Mouse (Mus musculus): ENCODE results near the gene Tmco4. TPM values are rescaled to one million over a fixed set of nuclear protein-coding genes. Genes with fewer than 3 reads are reported as not detected.
A peak's percentile ranks its signal among the peaks of the same experiment; 100 is the strongest.

The Tmco4 gene
- polyA plus RNA-seq, 2 experiments, result 1.2 to 2.1 TPM

DNA sequence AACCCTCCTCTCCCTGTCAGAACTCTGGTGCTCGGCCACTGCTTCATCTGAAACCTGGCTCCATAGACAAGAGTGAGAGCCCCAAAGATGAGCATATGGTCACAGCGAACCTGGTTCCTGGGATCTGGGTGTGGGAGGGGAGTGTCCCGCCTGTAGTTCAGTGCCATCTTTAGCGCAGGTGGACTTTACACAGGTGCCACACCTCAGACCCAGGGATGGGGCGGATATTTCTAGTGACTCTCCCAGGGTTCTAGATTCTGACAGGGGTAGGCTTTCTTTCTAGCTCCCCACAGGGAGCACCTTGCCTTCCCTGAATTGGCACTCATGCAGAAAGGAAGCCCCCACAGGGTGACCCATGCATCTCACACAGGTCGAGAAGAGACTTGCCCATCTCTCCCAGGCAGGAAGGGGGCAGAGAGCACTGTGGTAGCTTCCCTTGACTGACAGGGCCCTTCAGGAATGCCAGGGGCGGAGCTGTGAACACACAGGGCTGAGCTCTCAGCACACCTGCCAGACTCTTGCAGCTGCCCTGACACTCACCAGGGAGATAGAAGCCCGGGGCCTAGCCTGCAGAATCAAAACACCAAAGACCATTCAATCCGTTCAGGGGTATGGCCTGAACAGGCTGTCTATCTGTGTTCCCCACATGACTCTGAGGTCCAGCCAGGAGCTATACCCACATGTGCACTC is 116.4 kb downstream of the Tmco4 start:
- WGBS (ENCODE audit: insufficient replicate concordance), result 36% methylated on average over 9 of the region's 9 CpGs
- peaks cover 36% of the 10 kb centered on the region for H3K27me3 ChIP-seq (ENCODE audit: control insufficient read depth, insufficient read depth, low read length)
- TF ChIP-seq CTCF (IDR thresholded peaks at IDR 0.05; ENCODE audit: low read depth) (no peak), EP300 (IDR thresholded peaks at IDR 0.05; ENCODE audit: low read depth) (no peak)

DNA sequence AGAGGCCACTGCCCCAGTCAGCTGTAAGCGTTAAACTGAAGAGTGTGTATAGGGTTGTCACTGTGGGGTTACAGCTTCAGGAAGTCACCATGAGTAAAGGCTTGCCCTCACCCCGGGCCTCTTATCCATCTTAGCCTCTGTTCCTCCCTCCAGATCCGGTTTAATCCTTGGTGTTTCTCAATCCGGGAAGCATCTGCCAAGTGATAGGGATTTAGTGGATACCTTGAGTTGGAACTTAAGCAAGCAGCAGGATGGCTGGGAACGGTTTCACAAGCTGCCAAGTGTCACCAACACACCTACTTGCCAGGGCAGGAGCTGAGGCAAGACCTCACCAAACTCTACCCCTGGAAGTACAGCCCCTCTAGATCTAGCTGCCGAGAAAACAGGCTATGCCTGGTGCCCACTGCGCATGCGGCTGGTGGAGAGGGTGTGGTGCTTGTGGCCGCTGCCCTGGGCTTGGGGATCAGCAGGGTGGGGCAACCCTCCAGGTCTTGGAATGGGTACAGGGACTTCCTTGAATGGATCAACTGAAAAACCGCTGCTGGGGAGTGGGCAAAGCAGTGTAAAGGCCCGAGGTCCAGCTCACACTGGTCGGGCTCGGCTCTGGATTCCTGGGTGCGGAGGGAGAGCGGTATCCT is 117.7 kb downstream of the Tmco4 start:
- H3K9ac ChIP-seq (replicated peaks), result no peak overlapping the region
- H3K36me3 ChIP-seq (replicated peaks; ENCODE audit: control insufficient read depth, insufficient read depth, low read depth), result no peaks in the 10 kb centered on the region
- H3K27ac ChIP-seq, result no peak overlapping the region
- DNase-seq (ENCODE audit: low read depth in 3 of 3, low spot score in 3 of 3), result no peak
- ATAC-seq (ENCODE audit: insufficient read depth), result no peak
- H3K4me2 ChIP-seq (ENCODE audit: low read depth), result no peak overlapping the region
- no peak overlapping the region for H3K4me3 ChIP-seq (ENCODE audit: insufficient read depth in 1 of 2, low read depth in 2 of 2, low read length in 2 of 2)
- H3K9me3 ChIP-seq (ENCODE audit: control insufficient read depth, low read length), result no peaks in the 10 kb centered on the region
- H3K27me3 ChIP-seq (ENCODE audit: control insufficient read depth, insufficient read depth, low read length), result peaks cover 38% of the 10 kb centered on the region
- TF ChIP-seq CTCF (IDR thresholded peaks at IDR 0.05; ENCODE audit: low read depth) (no peak), EP300 (IDR thresholded peaks at IDR 0.05; ENCODE audit: low read depth) (no peak)
- H3K4me1 ChIP-seq (replicated peaks; ENCODE audit: control insufficient read depth in 2 of 2, insufficient read depth in 2 of 2, low read length in 1 of 2), result no peaks in the 10 kb centered on the region
- WGBS (ENCODE audit: insufficient replicate concordance), result 51% methylated on average over 15 of the region's 15 CpGs

More for the DNA sequence above, 116.4 kb downstream of the Tmco4 start:
- Histone ChIP-seq H3K9ac (replicated peaks) (no peak overlapping the region), H3K36me3 (replicated peaks; ENCODE audit: control insufficient read depth, insufficient read depth, low read depth) (no peaks in the 10 kb centered on the region), H3K27ac (no peak overlapping the region), H3K9me3 (ENCODE audit: control insufficient read depth, low read length) (no peaks in the 10 kb centered on the region), H3K4me3 (ENCODE audit: insufficient read depth in 1 of 2, low read depth in 2 of 2, low read length in 2 of 2) (no peak overlapping the region), H3K4me1 (replicated peaks; ENCODE audit: control insufficient read depth in 2 of 2, insufficient read depth in 2 of 2, low read length in 1 of 2) (no peaks in the 10 kb centered on the region), H3K4me2 (ENCODE audit: low read depth) (no peak overlapping the region)
- ATAC-seq (ENCODE audit: insufficient read depth) (no peak), DNase-seq (ENCODE audit: low read depth in 3 of 3, low spot score in 3 of 3) (no peak)

DNA sequence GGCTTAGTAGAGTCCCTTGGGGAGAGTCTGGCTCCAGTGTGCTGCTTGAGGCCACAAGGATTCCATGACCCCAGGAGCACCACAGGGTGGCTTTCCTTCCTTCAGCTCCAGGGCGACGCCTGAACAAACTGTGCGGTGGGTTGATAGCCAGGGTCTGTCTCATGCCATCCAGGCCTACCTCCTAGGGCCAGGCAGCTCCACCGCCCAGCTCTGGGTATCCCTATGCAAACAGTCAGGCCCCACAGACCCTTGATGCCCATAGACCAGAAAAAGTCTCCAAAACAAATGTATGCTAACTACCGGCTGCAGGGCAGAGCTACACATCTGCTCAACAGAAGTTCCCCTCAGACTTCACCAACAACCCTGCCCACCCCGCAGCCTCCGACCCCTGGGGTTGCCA is 118.4 kb downstream of the Tmco4 start:
- H3K4me2 ChIP-seq (ENCODE audit: low read depth), result no peak overlapping the region
- H3K27ac ChIP-seq, result no peak overlapping the region
- H3K36me3 ChIP-seq (replicated peaks; ENCODE audit: control insufficient read depth, insufficient read depth, low read depth), result no peaks in the 10 kb centered on the region
- ATAC-seq (ENCODE audit: insufficient read depth) (no peak), DNase-seq (ENCODE audit: low read depth in 3 of 3, low spot score in 3 of 3) (no peak)
- WGBS (ENCODE audit: insufficient replicate concordance), result 37% methylated on average over 7 of the region's 7 CpGs
- H3K4me3 ChIP-seq (ENCODE audit: insufficient read depth in 1 of 2, low read depth in 2 of 2, low read length in 2 of 2), result no peak overlapping the region
- H3K27me3 ChIP-seq (ENCODE audit: control insufficient read depth, insufficient read depth, low read length), result peaks cover 38% of the 10 kb centered on the region
- H3K4me1 ChIP-seq (replicated peaks; ENCODE audit: control insufficient read depth in 2 of 2, insufficient read depth in 2 of 2, low read length in 1 of 2), result no peaks in the 10 kb centered on the region
- H3K9ac ChIP-seq (replicated peaks), result no peak overlapping the region
- no peaks in the 10 kb centered on the region for H3K9me3 ChIP-seq (ENCODE audit: control insufficient read depth, low read length)
- no peak for TF ChIP-seq EP300 (IDR thresholded peaks at IDR 0.05; ENCODE audit: low read depth)

DNA sequence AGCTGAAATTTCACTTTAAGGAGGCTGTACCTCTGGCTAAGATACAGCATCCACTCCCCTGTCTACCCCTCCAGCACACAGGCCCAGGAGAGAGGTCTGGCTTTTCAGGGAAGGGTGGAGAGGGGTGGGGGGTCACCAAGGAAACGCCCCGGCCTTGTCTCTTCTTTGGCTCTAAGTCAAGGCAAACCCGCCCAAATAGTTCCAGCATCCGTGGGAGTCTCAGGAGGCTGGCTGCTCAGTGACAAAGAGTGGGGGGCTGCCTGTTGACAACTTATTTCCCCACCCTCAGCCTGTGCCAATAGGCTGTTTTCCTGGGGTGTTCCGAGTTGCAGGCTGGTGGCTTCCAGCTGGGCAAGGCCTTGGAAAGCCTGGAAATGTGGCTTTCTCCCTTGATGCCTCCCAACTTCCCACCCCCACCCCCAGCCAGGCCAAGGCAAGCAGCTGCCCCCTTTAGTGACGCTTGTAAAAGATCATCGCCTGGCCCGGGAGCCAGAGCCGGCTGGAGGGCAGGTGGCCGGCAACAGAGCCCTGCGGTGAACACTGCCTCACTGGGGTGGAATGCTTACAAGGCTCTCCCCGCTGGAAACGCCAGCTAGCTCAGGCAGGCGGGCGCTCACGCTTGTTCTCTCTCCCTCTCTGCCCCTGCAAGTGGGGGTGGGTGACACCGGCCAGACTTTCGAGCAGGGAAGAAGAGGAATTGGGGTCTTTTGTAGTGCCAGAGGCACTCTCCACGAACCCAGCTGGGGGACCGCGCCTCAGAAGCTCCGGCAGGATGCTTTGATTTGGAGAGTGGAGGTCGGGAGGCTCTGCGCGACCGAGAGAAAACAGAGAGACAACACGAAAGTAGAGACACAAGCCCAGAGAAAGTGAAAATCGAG is 119.0 kb downstream of the Tmco4 start:
- Histone ChIP-seq H3K36me3 (replicated peaks; ENCODE audit: control insufficient read depth, insufficient read depth, low read depth) (no peaks in the 10 kb centered on the region), H3K27me3 (ENCODE audit: control insufficient read depth, insufficient read depth, low read length) (peaks cover 38% of the 10 kb centered on the region), H3K27ac (no peak overlapping the region), H3K4me3 (ENCODE audit: insufficient read depth in 1 of 2, low read depth in 2 of 2, low read length in 2 of 2) (peak overlapping the region; percentile 5 to 47; a peak in 3 of 4 replicates), H3K4me2 (ENCODE audit: low read depth) (peak overlapping the region; percentile 60), H3K9me3 (ENCODE audit: control insufficient read depth, low read length) (no peaks in the 10 kb centered on the region), H3K4me1 (replicated peaks; ENCODE audit: control insufficient read depth in 2 of 2, insufficient read depth in 2 of 2, low read length in 1 of 2) (no peaks in the 10 kb centered on the region), H3K9ac (replicated peaks) (no peak overlapping the region)
- ATAC-seq (ENCODE audit: insufficient read depth) (no peak), DNase-seq (ENCODE audit: low read depth in 3 of 3, low spot score in 3 of 3) (no peak)
- WGBS (ENCODE audit: insufficient replicate concordance), result 5% methylated on average over 28 of the region's 28 CpGs
- TF ChIP-seq EP300 (IDR thresholded peaks at IDR 0.05; ENCODE audit: low read depth) (no peak), CTCF (IDR thresholded peaks at IDR 0.05; ENCODE audit: low read depth) (no peak)
